Mouse (Mus musculus): ENCODE results near the gene Rras. TPM values are rescaled to one million over a fixed set of nuclear protein-coding genes. Genes with fewer than 3 reads are reported as not detected.
"Not testable (repeated sequence)": the region's sequence is repeated elsewhere in the genome, so short reads cannot be mapped to it uniquely, and the experiment has no call there.

Rras gene
- polyA plus RNA-seq, 1 experiment, result 38.3 TPM

DNA sequence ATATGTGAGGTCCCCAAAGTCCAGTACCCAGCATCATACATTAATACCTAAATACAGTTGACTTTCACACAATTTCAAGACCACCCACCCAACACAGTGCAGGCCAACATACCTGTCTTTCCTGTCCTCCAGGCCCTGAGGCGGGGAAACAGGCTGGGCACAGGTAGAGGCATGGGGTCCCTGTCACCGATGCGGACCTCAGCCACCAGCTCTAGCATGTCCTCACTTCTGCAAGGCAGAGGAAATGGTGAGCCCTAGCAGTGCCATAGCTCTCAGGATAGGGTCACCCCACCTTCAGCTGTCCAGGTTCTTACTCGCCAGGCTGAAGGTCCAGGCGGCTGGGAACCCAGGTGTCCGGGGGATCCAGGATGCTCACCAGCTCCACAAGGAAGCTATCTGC lies 5.8 kb upstream of the Rras start:
- Histone ChIP-seq H3K4me3 (ENCODE audit: insufficient read depth, low read length) (no peak overlapping the region), H3K27ac (ENCODE audit: insufficient read depth, low read length) (no peak overlapping the region), H3K4me1 (ENCODE audit: control insufficient read depth, insufficient read depth, low read length) (no peaks in the 10 kb centered on the region; the same call in 1 of the 2 replicates)
- TF ChIP-seq CTCF (IDR thresholded peaks at IDR 0.05; ENCODE audit: extremely low read depth, insufficient read depth, low read length) (no peak), POLR2A (IDR thresholded peaks at IDR 0.05; ENCODE audit: extremely low read depth, insufficient read depth, low read length) (no peak)

GRCm38 (mm10) chr7:45012824-45013223 lies 4.9 kb upstream of the Rras start:
- Histone ChIP-seq H3K4me3 (ENCODE audit: insufficient read depth, low read length) (no peak overlapping the region), H3K4me1 (ENCODE audit: control insufficient read depth, insufficient read depth, low read length) (no peaks in the 10 kb centered on the region; the same call in 1 of the 2 replicates), H3K27ac (ENCODE audit: insufficient read depth, low read length) (no peak overlapping the region)
- TF ChIP-seq POLR2A (IDR thresholded peaks at IDR 0.05; ENCODE audit: extremely low read depth, insufficient read depth, low read length), result no peak
- no peak for TF ChIP-seq CTCF (IDR thresholded peaks at IDR 0.05; ENCODE audit: extremely low read depth, insufficient read depth, low read length)

DNA sequence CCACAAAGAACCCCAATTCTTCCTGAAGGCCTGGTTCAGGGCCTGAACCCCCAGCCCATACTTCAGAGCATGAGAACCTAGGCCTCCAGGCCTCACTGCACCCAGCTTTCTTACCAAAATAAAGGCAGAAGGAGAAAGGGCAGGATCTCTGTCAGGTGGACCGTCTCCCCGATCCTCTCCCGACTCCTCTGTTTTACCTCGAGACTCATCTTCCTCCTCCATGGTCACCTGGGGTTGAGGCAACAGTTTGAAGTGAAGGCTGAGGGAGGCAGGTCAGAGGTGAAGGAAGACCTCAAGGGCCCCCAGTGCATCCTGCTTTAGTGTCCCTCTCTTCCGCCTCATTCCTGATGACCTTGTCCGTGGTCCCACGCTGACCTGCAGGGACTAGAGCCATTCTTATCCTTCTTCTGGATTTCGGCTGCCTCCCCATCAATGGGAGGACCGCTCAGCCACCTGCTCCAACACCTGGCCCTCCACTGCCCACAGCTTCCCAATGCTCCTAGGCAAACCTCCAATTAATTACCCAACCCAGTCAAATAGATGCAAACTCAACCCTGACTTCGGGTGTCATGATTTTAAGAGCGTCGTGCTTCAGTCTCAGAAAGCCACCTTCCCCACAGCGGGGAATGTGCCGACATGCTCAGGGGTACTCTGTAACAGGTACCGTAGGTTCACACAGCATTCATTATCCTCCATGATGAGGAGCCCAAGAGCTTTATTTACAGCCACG lies 4.2 kb upstream of the Rras start:
- H3K27ac ChIP-seq (ENCODE audit: insufficient read depth, low read length), result no peak overlapping the region
- no peak for TF ChIP-seq CTCF (IDR thresholded peaks at IDR 0.05; ENCODE audit: extremely low read depth, insufficient read depth, low read length)
- no peak for TF ChIP-seq POLR2A (IDR thresholded peaks at IDR 0.05; ENCODE audit: extremely low read depth, insufficient read depth, low read length)
- H3K4me1 ChIP-seq (ENCODE audit: control insufficient read depth, insufficient read depth, low read length), result no peaks in the 10 kb centered on the region; the same call in 1 of the 2 replicates
- no peak overlapping the region for H3K4me3 ChIP-seq (ENCODE audit: insufficient read depth, low read length)

- Histone ChIP-seq H3K4me3 (ENCODE audit: insufficient read depth, low read length) (no peak overlapping the region), H3K4me1 (ENCODE audit: control insufficient read depth, insufficient read depth, low read length) (no peaks in the 10 kb centered on the region; the same call in 1 of the 2 replicates), H3K27ac (ENCODE audit: insufficient read depth, low read length) (no peak overlapping the region)
- no peak for TF ChIP-seq CTCF (IDR thresholded peaks at IDR 0.05; ENCODE audit: extremely low read depth, insufficient read depth, low read length)
- TF ChIP-seq POLR2A (IDR thresholded peaks at IDR 0.05; ENCODE audit: extremely low read depth, insufficient read depth, low read length), result no peak
These were observed 3.7 kb upstream of the Rras start for GRCm38 (mm10) chr7:45014096-45014451.

DNA sequence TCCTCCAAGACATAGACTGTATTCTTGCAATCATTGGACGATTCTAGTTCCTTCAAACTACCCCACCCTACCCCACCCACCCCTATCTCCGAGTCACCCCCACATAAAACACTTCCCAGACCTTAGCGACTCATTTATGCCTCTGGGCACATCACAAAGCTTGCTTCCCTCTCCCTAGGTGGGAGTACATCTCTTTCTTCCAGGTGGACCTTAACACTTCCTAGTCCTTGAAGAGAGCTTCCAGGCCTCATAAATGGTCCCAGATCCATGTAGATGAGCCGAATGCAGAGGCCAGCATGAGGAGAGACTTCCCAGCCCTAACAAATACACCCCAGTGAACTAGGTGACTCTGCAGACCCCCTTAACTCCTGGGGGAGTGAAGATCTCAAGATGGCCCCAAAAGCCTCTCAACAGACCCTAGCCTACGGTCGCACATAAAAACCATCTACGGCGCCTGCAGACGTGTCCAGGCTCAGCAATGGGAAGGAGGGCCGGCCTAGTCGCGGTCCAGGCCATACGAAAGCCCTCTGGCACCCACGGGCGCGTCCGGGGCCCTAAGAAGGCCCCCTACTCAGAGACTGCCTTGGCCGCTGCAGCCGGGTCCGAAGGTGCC lies 2.3 kb upstream of the Rras start:
- TF ChIP-seq POLR2A (IDR thresholded peaks at IDR 0.05; ENCODE audit: extremely low read depth, insufficient read depth, low read length), result no peak
- TF ChIP-seq CTCF (IDR thresholded peaks at IDR 0.05; ENCODE audit: extremely low read depth, insufficient read depth, low read length), result no peak
- Histone ChIP-seq H3K4me1 (ENCODE audit: control insufficient read depth, insufficient read depth, low read length) (no peaks in the 10 kb centered on the region; the same call in 1 of the 2 replicates), H3K27ac (ENCODE audit: insufficient read depth, low read length) (no peak overlapping the region), H3K4me3 (ENCODE audit: insufficient read depth, low read length) (peak overlapping the region; percentile 92)

DNA sequence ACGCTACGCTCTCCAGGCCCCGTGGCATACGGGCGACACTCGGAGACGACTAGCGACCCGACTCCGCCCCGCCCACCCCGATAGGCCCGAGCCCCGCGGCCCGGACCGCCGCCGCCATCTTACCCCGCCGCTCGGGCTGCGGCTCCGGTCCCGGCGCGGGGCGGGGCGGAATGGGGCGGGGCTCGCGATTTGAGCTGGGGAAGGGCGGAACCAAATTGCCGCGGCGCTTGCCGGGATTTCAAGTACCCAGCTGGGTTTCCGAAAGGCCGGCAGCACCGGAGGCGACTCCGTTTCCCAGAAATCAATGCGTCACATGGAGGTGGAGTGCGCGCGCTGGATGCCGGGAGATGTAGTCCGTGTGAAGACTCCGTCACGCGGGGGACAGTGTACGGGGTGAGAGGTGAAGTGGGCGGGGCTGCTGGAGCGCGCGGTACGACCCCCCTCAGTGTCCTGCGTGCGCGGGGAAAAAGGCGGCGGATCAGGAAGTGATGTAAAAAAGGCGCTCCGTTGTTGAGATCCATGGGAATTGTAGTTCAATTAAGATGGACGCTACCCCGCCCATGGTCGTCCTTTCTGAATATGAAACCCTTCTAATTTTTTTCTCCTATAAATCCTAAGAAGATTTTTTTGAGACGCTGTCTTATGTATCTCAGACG lies 1.7 kb upstream of the Rras start, which contains the start of gene Scaf1:
Gene Scaf1 (minus strand): TSS at position 407 of the 656 bp plus-strand sequence.
- H3K27ac ChIP-seq (ENCODE audit: insufficient read depth, low read length), result peak within 1 kb of the TSS; percentile 88
- peak within 1 kb of the TSS; percentile 92 for H3K4me3 ChIP-seq (ENCODE audit: insufficient read depth, low read length)
- H3K4me1 ChIP-seq (ENCODE audit: control insufficient read depth, insufficient read depth, low read length), result no peaks in the 10 kb centered on the region; the same call in 1 of the 2 replicates
- TF ChIP-seq POLR2A (IDR thresholded peaks at IDR 0.05; ENCODE audit: extremely low read depth, insufficient read depth, low read length) (no peak), CTCF (IDR thresholded peaks at IDR 0.05; ENCODE audit: extremely low read depth, insufficient read depth, low read length) (no peak)

DNA sequence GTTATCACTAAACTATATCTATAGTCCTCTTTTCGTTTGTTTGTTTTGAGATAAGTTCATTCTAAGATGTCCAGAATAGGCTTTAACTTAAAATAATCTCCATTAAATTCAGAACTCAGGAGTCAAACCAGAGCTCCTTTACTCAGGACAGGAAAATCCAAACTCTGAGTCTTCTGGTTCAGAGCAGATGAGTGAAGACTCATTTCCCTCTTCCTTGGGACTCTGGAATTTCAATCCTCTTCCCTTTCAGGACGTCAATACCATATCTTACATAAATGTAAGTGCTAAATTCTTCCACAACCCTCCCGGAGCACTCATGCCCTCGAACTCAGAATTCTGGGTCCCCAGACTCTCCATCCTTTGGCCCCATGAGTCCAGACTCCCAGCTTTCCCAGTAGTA lies 1.0 kb upstream of the Rras start:
- no peak for TF ChIP-seq POLR2A (IDR thresholded peaks at IDR 0.05; ENCODE audit: extremely low read depth, insufficient read depth, low read length)
- TF ChIP-seq CTCF (IDR thresholded peaks at IDR 0.05; ENCODE audit: extremely low read depth, insufficient read depth, low read length), result no peak

DNA sequence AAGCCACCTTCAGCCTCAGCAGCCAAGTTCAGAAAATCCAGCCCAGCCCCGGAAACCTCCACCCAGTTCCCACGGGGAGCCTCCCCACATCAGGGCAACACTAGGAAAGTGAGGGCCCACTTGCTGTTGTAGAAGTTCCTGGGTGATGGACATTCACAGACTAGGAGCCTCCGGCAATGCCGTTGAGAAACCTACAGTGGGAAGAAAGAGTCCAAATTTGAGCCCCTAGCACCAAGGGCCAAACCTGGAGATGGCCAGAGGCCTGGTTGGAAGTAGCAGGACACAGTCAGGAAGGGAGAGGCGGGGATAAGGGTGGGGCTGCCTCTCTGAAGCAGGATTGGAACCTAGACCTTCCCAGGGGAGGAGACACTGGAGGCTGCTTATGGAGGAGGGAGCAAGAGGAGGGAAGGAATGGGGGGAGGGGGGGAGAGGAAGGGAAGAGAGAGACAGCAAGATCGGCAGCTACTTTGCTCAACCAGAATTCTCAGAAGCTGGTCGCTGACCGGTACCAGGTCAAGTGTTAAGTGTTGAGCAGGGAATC lies 1.3 kb downstream of the Rras start:
- H3K4me3 ChIP-seq (ENCODE audit: insufficient read depth, low read length), result peak overlapping the region; percentile 21
- no peak for TF ChIP-seq CTCF (IDR thresholded peaks at IDR 0.05; ENCODE audit: extremely low read depth, insufficient read depth, low read length)
- 0 out of 2 replicates have a peak, but pooled peaks have one; percentile 31 for TF ChIP-seq POLR2A (IDR thresholded peaks at IDR 0.05; ENCODE audit: extremely low read depth, insufficient read depth, low read length)
- H3K27ac ChIP-seq (ENCODE audit: insufficient read depth, low read length), result peak overlapping the region; percentile 48; the same call in 1 of the 2 replicates
- no peaks in the 10 kb centered on the region; the same call in 1 of the 2 replicates for H3K4me1 ChIP-seq (ENCODE audit: control insufficient read depth, insufficient read depth, low read length)

More for the DNA sequence above, 1.0 kb upstream of the Rras start:
- H3K4me3 ChIP-seq (ENCODE audit: insufficient read depth, low read length), result peak overlapping the region; percentile 21
- H3K4me1 ChIP-seq (ENCODE audit: control insufficient read depth, insufficient read depth, low read length), result no peaks in the 10 kb centered on the region; the same call in 1 of the 2 replicates
- peak overlapping the region; percentile 88 for H3K27ac ChIP-seq (ENCODE audit: insufficient read depth, low read length)

GRCm38 (mm10) chr7:45020225-45020624 lies 2.5 kb downstream of the Rras start:
- no peak overlapping the region for H3K27ac ChIP-seq (ENCODE audit: insufficient read depth, low read length)
- no peak overlapping the region for H3K4me3 ChIP-seq (ENCODE audit: insufficient read depth, low read length)
- no peaks in the 10 kb centered on the region for H3K4me1 ChIP-seq (ENCODE audit: control insufficient read depth, insufficient read depth, low read length)
- TF ChIP-seq POLR2A (IDR thresholded peaks at IDR 0.05; ENCODE audit: extremely low read depth, insufficient read depth, low read length) (no peak), CTCF (IDR thresholded peaks at IDR 0.05; ENCODE audit: extremely low read depth, insufficient read depth, low read length) (no peak)

- H3K27ac ChIP-seq (ENCODE audit: insufficient read depth, low read length); H3K4me3 ChIP-seq (ENCODE audit: insufficient read depth, low read length); H3K4me1 ChIP-seq (ENCODE audit: control insufficient read depth, insufficient read depth, low read length): not testable (repeated sequence)
These were observed 6.0 kb downstream of the Rras start for GRCm38 (mm10) chr7:45023711-45024110.

Measured in cortical plate, adult 2 months (tissue).